Mouse (Mus musculus) small intestine, adult 2 months (tissue): ENCODE measurements around the gene Ubxn2a. TPM values are rescaled to one million over a fixed set of nuclear protein-coding genes. Genes with fewer than 3 reads are reported as not detected.

Experiments used
- H3K27ac ChIP-seq: fragments of 200-500 bp; 2 replicates; pipeline ENCODE4 v1.5.1; 2012; ENCODE audit warnings: low read depth, low read length, control low read depth, inconsistent platforms; ENCODE audit not compliant: insufficient read depth
- H3K27me3 ChIP-seq: fragments of 200-500 bp; 2 replicates; pipeline ENCODE4 v1.6.1; 2012; ENCODE audit warnings: mild to moderate bottlenecking, moderate library complexity, low read length, inconsistent platforms; ENCODE audit not compliant: control insufficient read depth, insufficient read depth
- H3K36me3 ChIP-seq: fragments of 200-500 bp; 2 replicates; pipeline ENCODE4 v1.6.1; 2012; ENCODE audit warnings: mild to moderate bottlenecking, low read length, control low read depth, inconsistent platforms; ENCODE audit not compliant: control insufficient read depth, insufficient read depth
- H3K4me1 ChIP-seq: fragments of 200-500 bp; 2 replicates; pipeline ENCODE4 v1.6.1; 2012; ENCODE audit warnings: low read length, inconsistent platforms, mixed read lengths; ENCODE audit not compliant: control insufficient read depth, insufficient read depth, insufficient read length
- H3K4me3 ChIP-seq: fragments of 200-500 bp; 2 replicates; pipeline ENCODE4 v1.5.1; 2012; ENCODE audit warnings: low read depth, mild to moderate bottlenecking, control low read depth, inconsistent platforms, low read length, moderate library complexity
- CTCF ChIP-seq: fragments of 200-500 bp; IDR thresholded peaks from 2 replicates; pipeline ENCODE4 v1.5.1; 2012; ENCODE audit warnings: low read depth, mild to moderate bottlenecking, control low read depth, inconsistent platforms, low read length, moderate library complexity, mixed read lengths; ENCODE audit not compliant: insufficient replicate concordance, insufficient read length; ENCODE audit errors: extremely low read depth
- POLR2A ChIP-seq: fragments of 200-500 bp; IDR thresholded peaks from 2 replicates; pipeline ENCODE4 v1.6.1; 2012; ENCODE audit warnings: low read depth, mild to moderate bottlenecking, control low read depth, inconsistent platforms, low read length, moderate library complexity
- WGBS: fragments of 180-500 bp; shearing (Covaris S2); methylation state at CpG from one replicate; pipeline ENCODE4 v1.1.7; 2018; 5-methylcytosine and 5-hydroxymethylcytosine counted together
- polyA plus RNA-seq: library from polyadenylated mRNA; depleted of rRNA; stranded (reverse); fragments of >200 nt; gene quantifications from 2 replicates; pipeline ENCODE4 v1.2.3, GENCODE M21; 2012

Ubxn2a gene
- polyA plus RNA-seq, 1 experiment = 12.2 TPM

- Histone ChIP-seq H3K4me1 (peaks cover 11% of the 10 kb centered on the region), H3K27me3 (no peaks in the 10 kb centered on the region), H3K36me3 (peaks cover 25% of the 10 kb centered on the region), H3K4me3 (no peak overlapping the region), H3K27ac (no peak overlapping the region)
- 95% methylated on average over 5 of the region's 5 CpGs for WGBS
- TF ChIP-seq POLR2A = no peak
- no peak for TF ChIP-seq CTCF
These were observed 28.5 kb downstream of the Ubxn2a start for GRCm38 (mm10) chr12:4879048-4879447.

- H3K27me3 ChIP-seq = 0 out of 2 replicates have a peak, but pooled peaks cover 5% of the 10 kb centered on the region
- peaks cover 14% of the 10 kb centered on the region for H3K4me1 ChIP-seq
- H3K36me3 ChIP-seq = peaks cover 25% of the 10 kb centered on the region
- WGBS = 82% methylated on average over 9 of the region's 9 CpGs
- no peak overlapping the region for H3K27ac ChIP-seq
- no peak for TF ChIP-seq CTCF
- TF ChIP-seq POLR2A = no peak
- H3K4me3 ChIP-seq = no peak overlapping the region
These were observed 29.2 kb downstream of the Ubxn2a start for GRCm38 (mm10) chr12:4878296-4878783.

- peaks cover 8% of the 10 kb centered on the region for H3K36me3 ChIP-seq
- peaks cover 14% of the 10 kb centered on the region for H3K4me1 ChIP-seq
- no peak for TF ChIP-seq CTCF
- TF ChIP-seq POLR2A = no peak
- no peak overlapping the region for H3K4me3 ChIP-seq
- 24% methylated on average over 8 of the region's 8 CpGs for WGBS
- H3K27ac ChIP-seq = no peak overlapping the region
- H3K27me3 ChIP-seq = 0 out of 2 replicates have a peak, but pooled peaks cover 5% of the 10 kb centered on the region
These were observed 31.9 kb downstream of the Ubxn2a start for GRCm38 (mm10) chr12:4875623-4876022.

- H3K4me3 ChIP-seq = peak within 1 kb of the TSS; percentile 44
- 0 out of 2 replicates have a peak, but pooled peaks cover 5% of the 10 kb centered on the region for H3K27me3 ChIP-seq
- TF ChIP-seq CTCF (no peak), POLR2A (no peak)
- H3K27ac ChIP-seq = no peak within 1 kb of the TSS
- H3K4me1 ChIP-seq = peaks cover 14% of the 10 kb centered on the region
- peaks cover 4% of the 10 kb centered on the region; the same call in 1 of the 2 replicates for H3K36me3 ChIP-seq
- WGBS = 1% methylated on average over 24 of the region's 24 CpGs
These were observed 33.2 kb downstream of the Ubxn2a start, which contains the start of gene Mfsd2b for GRCm38 (mm10) chr12:4874161-4874927. Gene Mfsd2b, minus strand, starts transcription at chr12:4874359.

GRCm38 (mm10) chr12:4873531-4873930, 34.0 kb downstream of the Ubxn2a start:
- H3K4me1 ChIP-seq = peaks cover 14% of the 10 kb centered on the region
- H3K27me3 ChIP-seq = 0 out of 2 replicates have a peak, but pooled peaks cover 5% of the 10 kb centered on the region
- WGBS = 72% methylated on average over 6 of the region's 6 CpGs
- H3K36me3 ChIP-seq = no peaks in the 10 kb centered on the region
- no peak overlapping the region for H3K27ac ChIP-seq
- TF ChIP-seq CTCF (no peak), POLR2A (no peak)
- H3K4me3 ChIP-seq = no peak overlapping the region

GRCm38 (mm10) chr12:4872983-4873477, 34.5 kb downstream of the Ubxn2a start:
- Histone ChIP-seq H3K36me3 (no peaks in the 10 kb centered on the region), H3K27me3 (0 out of 2 replicates have a peak, but pooled peaks cover 5% of the 10 kb centered on the region), H3K4me1 (peaks cover 14% of the 10 kb centered on the region), H3K27ac (no peak overlapping the region), H3K4me3 (no peak overlapping the region)
- TF ChIP-seq CTCF = no peak
- TF ChIP-seq POLR2A = no peak
- 80% methylated on average over 5 of the region's 5 CpGs for WGBS

GRCm38 (mm10) chr12:4872273-4872672, 35.2 kb downstream of the Ubxn2a start:
- Histone ChIP-seq H3K36me3 (no peaks in the 10 kb centered on the region), H3K27ac (no peak overlapping the region), H3K27me3 (0 out of 2 replicates have a peak, but pooled peaks cover 5% of the 10 kb centered on the region), H3K4me1 (peaks cover 14% of the 10 kb centered on the region), H3K4me3 (no peak overlapping the region)
- TF ChIP-seq POLR2A = no peak
- no peak for TF ChIP-seq CTCF
- whole genome bisulfite sequencing = 79% methylated on average over 4 of the region's 4 CpGs
